Mouse (Mus musculus) embryonic stem cell, embryonic (primary cell): ENCODE data around the gene Furin.

Experiments used
- CTCF ChIA-PET, 4 experiments: fragments of 300-600 bp in 2 of 4; fragments of 350-600 bp in 2 of 4; sonication (Branson Sonifier 250); formaldehyde crosslinking; loops; one replicate each; lab custom pipeline; 2022; ENCODE audit warnings: inconsistent platforms in 2 of 4; lab: Charles Lee
- POLR2A ChIA-PET, 4 experiments: fragments of 300-600 bp in 2 of 4; fragments of 350-600 bp in 2 of 4; sonication (Branson Sonifier 250); formaldehyde crosslinking; loops; one replicate each; lab custom pipeline; 2022; ENCODE audit warnings: antibody characterized with exemption in 4 of 4, inconsistent platforms in 1 of 4; lab: Charles Lee

Gene Furin

DNA sequence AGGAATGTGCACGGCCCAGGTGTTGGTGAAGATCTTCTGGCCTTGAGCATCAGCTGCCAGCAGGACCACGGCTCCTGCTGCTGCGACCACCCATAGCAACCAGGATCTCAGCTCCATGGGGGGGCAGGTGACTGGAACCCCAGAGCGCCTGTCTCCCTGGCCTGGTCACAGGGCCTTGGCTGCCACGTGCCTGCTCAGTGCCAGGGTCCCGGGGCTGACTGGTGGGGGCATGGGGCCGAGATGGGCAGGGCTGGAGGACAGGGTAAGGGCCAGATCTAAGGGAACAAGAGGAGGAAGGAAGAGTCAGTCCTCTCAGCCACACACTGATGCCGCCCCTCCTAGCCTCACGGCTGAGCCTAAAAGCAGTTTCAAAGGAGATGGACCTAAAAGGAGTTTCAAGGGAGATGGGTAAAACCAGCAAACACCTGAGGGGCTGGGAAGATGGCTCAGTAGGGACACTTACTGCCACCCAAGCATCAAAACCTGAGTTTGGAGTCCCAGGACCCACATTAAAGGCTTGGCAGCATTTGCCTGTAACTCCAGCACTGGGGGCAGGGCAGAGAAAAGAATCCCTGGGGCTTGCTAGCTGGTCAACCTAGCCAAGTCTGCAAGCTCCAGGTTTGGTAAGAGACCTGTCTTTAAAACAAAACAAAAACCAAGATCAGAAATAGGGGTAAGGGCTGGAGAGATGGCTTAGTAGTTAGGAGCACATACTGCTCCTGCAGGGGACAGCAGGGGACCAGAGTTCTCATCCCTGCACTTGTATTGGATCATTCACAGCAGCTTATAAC lies 6.4 kb downstream of the Furin start:
- CTCF ChIA-PET = interaction anchor here in 3 of 4 experiments (0.5 to 1.2 kb wide), 10 partner anchors 10 to 138 kb away, joined by 3 to 4 read pairs (median 3); partner anchors contain the start of gene Ngrn (in 1 of the 3)
- POLR2A ChIA-PET = interaction anchor here in 3 of 4 experiments (0.6 to 1.5 kb wide), 9 partner anchors 15 to 189 kb away, joined by 3 read pairs; no protein-coding TSS in a partner anchor

DNA sequence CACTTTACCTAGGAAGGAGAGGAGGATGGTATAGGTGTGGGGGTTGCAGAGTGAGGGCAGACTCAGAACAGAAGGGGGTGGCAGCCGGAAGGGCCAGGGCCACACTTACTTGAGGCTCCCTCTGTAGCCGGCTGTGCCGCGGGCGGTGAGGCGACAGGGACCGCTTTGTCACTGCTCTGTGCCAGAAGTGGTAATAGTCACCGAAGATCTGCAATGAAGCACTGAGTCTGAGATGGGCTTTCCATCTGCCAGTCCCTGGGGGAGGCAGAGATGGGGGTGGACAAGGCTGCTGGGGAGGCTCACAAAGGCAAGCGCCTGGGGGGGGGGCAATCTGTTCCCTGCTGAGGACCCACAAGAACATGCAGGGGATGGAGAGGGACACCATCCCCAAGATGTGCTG lies 7.2 kb downstream of the Furin start:
- ChIA-PET POLR2A (interaction anchor here in 2 of 4 experiments (0.6 to 1.2 kb wide), 3 partner anchors 14 to 190 kb away, joined by 3 read pairs; no protein-coding TSS in a partner anchor), CTCF (interaction anchor here (0.5 to 1.2 kb wide), 7 partner anchors 11 to 932 kb away, joined by 3 to 4 read pairs (median 3); no protein-coding TSS in a partner anchor)

DNA sequence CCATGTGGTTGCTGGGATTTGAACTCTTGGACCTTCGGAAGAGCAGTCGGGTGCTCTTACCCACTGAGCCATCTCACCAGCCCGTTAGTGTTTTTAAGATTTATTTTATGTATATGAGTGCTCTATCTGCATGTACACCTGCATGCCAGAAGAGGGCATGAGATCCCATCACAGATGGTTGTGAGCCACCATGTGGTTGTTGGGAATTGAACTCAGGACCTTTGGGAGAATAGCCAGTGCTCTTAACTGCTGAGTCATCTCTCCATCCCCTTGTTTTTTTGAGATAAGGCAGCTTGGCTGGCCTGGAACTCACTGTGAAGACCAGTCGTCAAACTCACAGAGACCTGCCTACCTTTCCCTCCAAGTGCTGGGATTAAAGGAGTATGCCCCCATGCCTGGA lies 8.8 kb downstream of the Furin start:
- ChIA-PET CTCF (interaction anchor here in 3 of 4 experiments (0.6 to 3.1 kb wide), 8 partner anchors 9 to 184 kb away, joined by 3 to 10 read pairs (median 3); partner anchors contain the start of gene Fes (in 1 of the 3)), POLR2A (interaction anchor here in 2 of 4 experiments (0.7 to 1.2 kb wide), 3 partner anchors 10 to 736 kb away, joined by 4 to 5 read pairs (median 4); partner anchors contain the start of gene Fes (in 1 of the 2))

GRCm38 (mm10) chr7:80394600-80394999 lies 10.6 kb downstream of the Furin start:
- CTCF ChIA-PET = interaction anchor here in 3 of 4 experiments (0.6 to 3.1 kb wide), 5 partner anchors 10 to 31 kb away, joined by 3 to 10 read pairs (median 6); no protein-coding TSS in a partner anchor
- POLR2A ChIA-PET = interaction anchor here in 1 of 4 experiments (0.6 kb wide), 1 partner anchor 76 kb away, joined by 5 read pairs; no protein-coding TSS in a partner anchor

GRCm38 (mm10) chr7:80392119-80392518 lies 13.1 kb downstream of the Furin start:
- CTCF ChIA-PET = interaction anchor here in 2 of 4 experiments (0.6 to 3.0 kb wide), 2 partner anchors 33 to 54 kb away, joined by 4 to 14 read pairs; no protein-coding TSS in a partner anchor
- POLR2A ChIA-PET = interaction anchor here in 2 of 4 experiments (0.7 to 1.0 kb wide), 2 partner anchors 30 to 67 kb away, joined by 3 read pairs; partner anchors contain the start of gene Rccd1 (in 1 of the 2)

- ChIA-PET POLR2A (interaction anchor here in 3 of 4 experiments (0.9 to 3.5 kb wide), 9 partner anchors 9 to 53 kb away, joined by 3 to 26 read pairs (median 5); no protein-coding TSS in a partner anchor), CTCF (interaction anchor here in 3 of 4 experiments (0.5 to 3.7 kb wide), 18 partner anchors 8 to 332 kb away, joined by 3 to 42 read pairs (median 6); partner anchors contain the start of genes Crtc3 (in 2 of the 3) and Man2a2 (in 1 of the 3))
Measured at GRCm38 (mm10) chr7:80387633-80388543, 17.3 kb downstream of the Furin start, which contains the start of gene Fes. Gene Fes (minus strand): TSS chr7:80387946.

GRCm38 (mm10) chr7:80387033-80387632 lies 18.1 kb downstream of the Furin start:
- ChIA-PET CTCF (interaction anchor here (0.5 to 2.7 kb wide), 82 partner anchors 8 to 1547 kb away, joined by 3 to 61 read pairs (median 5); partner anchors contain the start of genes Crtc3 (in 2 of the 4), Hddc3 (in 2 of the 4), Cib1 (in 1 of the 4) and Gdpgp1 (in 1 of the 4)), POLR2A (interaction anchor here (0.5 to 3.5 kb wide), 31 partner anchors 9 to 760 kb away, joined by 3 to 26 read pairs (median 4); partner anchors contain the start of genes Blm (in 1 of the 4), Hddc3 (in 1 of the 4), Man2a2 (in 1 of the 4) and Rccd1 (in 1 of the 4))

- ChIA-PET CTCF (interaction anchor here (0.5 to 2.7 kb wide), 109 partner anchors 8 to 1888 kb away, joined by 3 to 61 read pairs (median 4); partner anchors contain the start of genes Hddc3 (in 3 of the 4), Crtc3 (in 2 of the 4), Cib1 (in 1 of the 4) and Gdpgp1 (in 1 of the 4)), POLR2A (interaction anchor here (0.5 to 3.5 kb wide), 37 partner anchors 10 to 761 kb away, joined by 3 to 26 read pairs (median 4); partner anchors contain the start of genes Blm (in 1 of the 4), Hddc3 (in 1 of the 4), Man2a2 (in 1 of the 4) and Rccd1 (in 1 of the 4))
Measured at GRCm38 (mm10) chr7:80386235-80386930, 18.9 kb downstream of the Furin start.

- POLR2A ChIA-PET = interaction anchor here (0.5 to 6.8 kb wide), 30 partner anchors 8 to 463 kb away, joined by 3 to 24 read pairs (median 3); partner anchors contain the start of genes Blm (in 2 of the 4), Rccd1 (in 2 of the 4), Furin (in 1 of the 4) and Man2a2 (in 1 of the 4)
- CTCF ChIA-PET = interaction anchor here (0.7 to 4.4 kb wide), 17 partner anchors 8 to 363 kb away, joined by 3 to 25 read pairs (median 5); partner anchors contain the start of gene Man2a2 (in 1 of the 4)
Measured at GRCm38 (mm10) chr7:80382919-80383318, 22.3 kb downstream of the Furin start.

GRCm38 (mm10) chr7:80379531-80379930 lies 25.7 kb downstream of the Furin start:
- ChIA-PET CTCF (interaction anchor here (0.5 to 4.0 kb wide), 55 partner anchors 8 to 767 kb away, joined by 3 to 71 read pairs (median 4); partner anchors contain the start of genes Hddc3 (in 3 of the 4), Cib1 (in 2 of the 4), Gdpgp1 (in 2 of the 4) and Blm (in 1 of the 4)), POLR2A (interaction anchor here in 3 of 4 experiments (0.5 to 6.8 kb wide), 15 partner anchors 9 to 454 kb away, joined by 3 to 24 read pairs (median 4); partner anchors contain the start of genes Hddc3 (in 1 of the 3), Idh2 (in 1 of the 3), Man2a2 (in 1 of the 3) and Rccd1 (in 1 of the 3))

- ChIA-PET POLR2A (interaction anchor here in 3 of 4 experiments (0.6 to 3.4 kb wide), 24 partner anchors 8 to 333 kb away, joined by 3 to 13 read pairs (median 4); partner anchors contain the start of genes Hddc3 (in 3 of the 3), Rccd1 (in 2 of the 3) and Cib1 (in 1 of the 3)), CTCF (interaction anchor here (0.5 to 4.0 kb wide), 99 partner anchors 9 to 683 kb away, joined by 3 to 71 read pairs (median 4); partner anchors contain the start of genes Unc45a (in 4 of the 4), Hddc3 (in 3 of the 4), Blm (in 2 of the 4) and Crtc3 (in 2 of the 4))
Measured at GRCm38 (mm10) chr7:80377471-80377870, 27.8 kb downstream of the Furin start.

GRCm38 (mm10) chr7:80376192-80376591 lies 29.0 kb downstream of the Furin start:
- ChIA-PET POLR2A (interaction anchor here in 1 of 4 experiments (0.6 to 1.4 kb wide), 3 partner anchors 33 to 235 kb away, joined by 3 read pairs; partner anchors contain the start of genes Hddc3 and Rccd1), CTCF (interaction anchor here in 2 of 4 experiments (0.7 to 1.3 kb wide), 2 partner anchors 207 to 235 kb away, joined by 4 to 5 read pairs; no protein-coding TSS in a partner anchor)

DNA sequence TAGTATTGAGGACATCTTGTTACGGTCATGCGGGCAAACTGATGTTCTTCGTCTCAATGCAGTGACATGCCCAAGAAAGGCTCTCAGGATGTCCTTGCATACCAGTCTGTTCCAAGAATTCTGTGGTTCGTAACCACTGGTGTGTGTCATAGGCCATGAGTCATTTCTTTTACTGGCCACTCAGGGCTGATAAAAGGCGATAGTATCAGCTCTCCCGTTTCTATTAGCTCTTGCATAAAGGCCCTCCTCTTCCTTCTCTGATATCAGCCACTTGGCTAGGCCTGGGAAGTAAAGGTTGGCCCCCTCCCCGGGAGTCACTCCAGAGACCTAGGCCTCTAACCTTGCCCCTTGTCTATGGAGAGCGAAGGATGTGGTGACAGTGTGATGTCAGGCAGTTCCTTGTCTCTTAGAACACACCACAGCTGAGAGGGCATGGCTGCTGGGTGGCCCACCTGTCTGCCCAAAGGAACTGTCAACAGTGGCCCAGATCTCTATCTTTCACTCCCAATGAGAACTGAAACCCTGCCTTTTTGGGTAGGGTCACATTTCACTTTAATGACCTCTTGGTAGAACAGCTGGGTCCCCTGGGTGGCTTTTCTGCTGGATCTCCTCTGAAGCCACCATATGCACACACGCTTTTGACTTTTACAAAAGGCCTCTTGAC lies 29.7 kb downstream of the Furin start:
- ChIA-PET CTCF (interaction anchor here in 2 of 4 experiments (0.6 to 1.3 kb wide), 2 partner anchors 32 to 235 kb away, joined by 3 to 5 read pairs; partner anchors contain the start of gene Hddc3 (in 1 of the 2)), POLR2A (interaction anchor here in 1 of 4 experiments (1.0 to 1.4 kb wide), 2 partner anchors 33 to 235 kb away, joined by 3 read pairs; partner anchors contain the start of gene Hddc3)

DNA sequence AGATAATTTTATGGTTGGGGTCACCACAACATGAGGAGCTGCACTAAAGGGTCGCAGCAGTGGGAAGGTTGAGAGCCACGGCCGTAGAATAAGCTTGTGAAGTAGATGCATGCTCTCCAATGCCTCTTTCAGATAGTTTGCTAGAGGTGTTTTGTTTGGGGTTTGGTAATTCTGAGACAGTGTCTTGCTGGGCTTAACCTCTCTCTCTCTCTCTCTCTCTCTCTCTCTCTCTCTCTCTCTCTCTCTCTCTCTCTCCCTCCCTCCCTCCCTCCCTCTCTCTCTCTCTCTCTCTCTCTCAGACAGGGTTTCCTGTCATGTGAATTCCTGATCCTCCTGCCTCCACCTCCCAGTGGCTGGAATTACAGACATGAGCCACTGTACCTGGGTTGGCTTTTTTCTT lies 30.5 kb downstream of the Furin start:
- ChIA-PET CTCF (interaction anchor here in 2 of 4 experiments (0.6 to 1.4 kb wide), 5 partner anchors 8 to 486 kb away, joined by 3 to 14 read pairs (median 3); partner anchors contain the start of gene Hddc3 (in 1 of the 2)), POLR2A (interaction anchor here in 1 of 4 experiments (1.2 kb wide), 1 partner anchor 234 kb away, joined by 3 read pairs; no protein-coding TSS in a partner anchor)
